Mouse (Mus musculus): ENCODE data around the gene Rad51b. TPM values are rescaled to one million over a fixed set of nuclear protein-coding genes. Genes with fewer than 3 reads are reported as not detected.

Rad51b gene
- total and polyA plus RNA-seq, 2 experiments from 2014 or later: 1.1 TPM

DNA sequence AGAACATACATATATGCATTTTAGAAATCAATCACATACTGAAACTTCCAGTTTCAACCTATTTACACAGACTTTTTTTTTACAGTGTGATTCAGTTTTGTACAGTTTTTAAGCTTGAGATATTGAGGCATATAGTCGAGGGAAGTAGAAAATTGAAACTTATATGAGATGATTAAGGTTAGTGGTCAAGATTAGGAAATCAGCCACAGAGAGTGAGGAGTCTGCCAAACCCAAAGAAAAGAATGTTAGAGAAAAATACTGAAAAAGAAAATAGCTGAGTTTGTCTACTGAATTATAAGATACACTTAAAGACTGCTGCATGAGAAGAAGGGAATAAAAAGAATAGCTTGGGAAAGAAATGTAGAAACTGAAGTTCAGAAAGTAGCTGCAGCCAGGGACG is 280.4 kb downstream of the Rad51b start:
- Histone ChIP-seq H3K4me2 (ENCODE audit: low read depth, low read length) (no peak overlapping the region), H3K4me3 (ENCODE audit: low read length) (no peak overlapping the region), H3K9ac (replicated peaks; ENCODE audit: low read length) (no peak overlapping the region), H3K9me3 (ENCODE audit: low read length) (no peaks in the 10 kb centered on the region), H3K27me3 (ENCODE audit: insufficient read depth, low read length) (no peaks in the 10 kb centered on the region), H3K27ac (no peak overlapping the region), H3K36me3 (ENCODE audit: insufficient read depth, low read length) (no peaks in the 10 kb centered on the region), H3K4me1 (ENCODE audit: insufficient read depth, low read length) (no peaks in the 10 kb centered on the region)
- TF ChIP-seq CTCF (IDR thresholded peaks at IDR 0.05; ENCODE audit: low read depth): no peak
- ATAC-seq (no peak), DNase-seq (ENCODE audit: low spot score) (no peak)
- 90% methylated on average over 2 of the region's 2 CpGs for WGBS

DNA sequence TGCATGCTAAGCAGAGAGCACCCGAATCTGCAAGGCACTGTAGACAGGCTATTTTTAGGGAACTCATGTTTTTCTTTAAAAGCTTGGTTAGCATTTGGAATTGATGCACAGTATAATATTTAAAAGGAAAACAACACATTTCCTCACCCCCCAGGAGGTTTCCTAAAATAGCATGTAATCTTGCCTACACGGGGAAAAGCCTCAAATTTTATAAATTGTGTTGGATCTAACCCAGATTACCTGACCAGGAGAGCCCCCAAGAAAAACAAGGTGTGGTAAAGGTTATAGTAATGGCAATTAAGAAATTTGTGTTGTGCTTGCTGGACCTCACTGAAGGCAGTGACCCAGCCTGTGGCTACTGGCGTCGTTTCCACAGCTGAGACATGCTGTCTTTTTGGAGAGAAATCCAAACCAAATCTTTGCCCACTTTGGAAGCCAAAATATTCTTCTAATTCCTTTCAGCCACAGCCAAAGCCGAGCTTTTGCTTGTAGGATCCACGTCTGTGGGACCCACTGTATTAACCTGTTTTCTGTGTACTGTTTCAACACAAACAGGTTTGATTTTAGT is 282.0 kb downstream of the Rad51b start:
- Histone ChIP-seq H3K27me3 (ENCODE audit: insufficient read depth, low read length) (no peaks in the 10 kb centered on the region), H3K4me3 (ENCODE audit: low read length) (no peak overlapping the region), H3K36me3 (ENCODE audit: insufficient read depth, low read length) (no peaks in the 10 kb centered on the region), H3K4me2 (ENCODE audit: low read depth, low read length) (no peak overlapping the region), H3K27ac (no peak overlapping the region), H3K4me1 (ENCODE audit: insufficient read depth, low read length) (no peaks in the 10 kb centered on the region), H3K9ac (replicated peaks; ENCODE audit: low read length) (no peak overlapping the region), H3K9me3 (ENCODE audit: low read length) (no peaks in the 10 kb centered on the region)
- TF ChIP-seq CTCF (IDR thresholded peaks at IDR 0.05; ENCODE audit: low read depth): no peak
- 70% methylated on average over 6 of the region's 6 CpGs for WGBS
- ATAC-seq (no peak), DNase-seq (ENCODE audit: low spot score) (no peak)

GRCm38 (mm10) chr12:79579837-79580236 is 282.8 kb downstream of the Rad51b start:
- Histone ChIP-seq H3K27ac (no peak overlapping the region), H3K4me3 (ENCODE audit: low read length) (no peak overlapping the region), H3K9me3 (ENCODE audit: low read length) (no peaks in the 10 kb centered on the region), H3K36me3 (ENCODE audit: insufficient read depth, low read length) (no peaks in the 10 kb centered on the region), H3K4me2 (ENCODE audit: low read depth, low read length) (no peak overlapping the region), H3K9ac (replicated peaks; ENCODE audit: low read length) (no peak overlapping the region), H3K4me1 (ENCODE audit: insufficient read depth, low read length) (no peaks in the 10 kb centered on the region), H3K27me3 (ENCODE audit: insufficient read depth, low read length) (no peaks in the 10 kb centered on the region)
- ATAC-seq: no peak
- 57% methylated on average over 6 of the region's 6 CpGs for WGBS
- TF ChIP-seq CTCF (IDR thresholded peaks at IDR 0.05; ENCODE audit: low read depth): no peak
- no peak for DNase-seq (ENCODE audit: low spot score)

DNA sequence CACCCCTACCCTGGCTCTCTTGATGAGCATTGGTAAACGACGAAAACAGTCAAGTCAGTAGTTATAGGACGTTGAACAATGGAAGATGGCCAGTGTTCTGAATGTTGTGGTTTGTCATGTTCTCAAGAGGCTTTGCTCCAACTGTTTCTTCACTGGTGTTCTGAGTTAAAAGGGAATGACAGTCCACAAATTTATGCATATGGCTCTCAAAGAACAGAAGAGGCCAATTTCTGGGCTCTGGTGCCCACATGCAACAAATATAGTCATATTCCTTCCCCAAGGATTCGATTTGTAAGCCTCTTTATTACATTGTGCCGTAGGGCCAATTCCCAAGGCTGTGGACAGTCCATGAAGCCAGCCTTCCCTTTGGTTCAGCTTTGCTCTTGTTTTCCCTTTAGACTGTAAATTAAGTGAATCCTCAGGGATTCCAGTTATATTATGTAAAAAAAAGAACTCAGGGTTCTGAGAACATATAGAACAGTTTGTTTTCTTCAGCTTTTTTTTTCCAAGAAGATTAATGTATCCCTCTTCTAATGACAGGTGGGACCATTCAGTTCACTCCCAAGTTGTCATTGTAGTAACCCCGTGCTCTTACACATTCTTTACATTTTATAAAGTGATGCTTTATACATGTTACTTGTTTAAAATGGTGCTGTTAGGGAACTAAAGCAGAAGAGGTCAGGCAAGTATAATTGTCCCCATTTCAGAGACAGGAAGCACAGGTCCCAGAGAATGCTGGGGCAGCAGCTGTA is 287.6 kb downstream of the Rad51b start:
- Histone ChIP-seq H3K4me2 (ENCODE audit: low read depth, low read length) (no peak overlapping the region), H3K4me3 (ENCODE audit: low read length) (no peak overlapping the region), H3K36me3 (ENCODE audit: insufficient read depth, low read length) (no peaks in the 10 kb centered on the region), H3K27ac (no peak overlapping the region), H3K9me3 (ENCODE audit: low read length) (no peaks in the 10 kb centered on the region), H3K27me3 (ENCODE audit: insufficient read depth, low read length) (no peaks in the 10 kb centered on the region), H3K9ac (replicated peaks; ENCODE audit: low read length) (no peak overlapping the region), H3K4me1 (ENCODE audit: insufficient read depth, low read length) (no peaks in the 10 kb centered on the region)
- TF ChIP-seq CTCF (IDR thresholded peaks at IDR 0.05; ENCODE audit: low read depth): no peak
- WGBS: 88% methylated on average over 6 of the region's 6 CpGs
- ATAC-seq: no peak
- no peak for DNase-seq (ENCODE audit: low spot score)

GRCm38 (mm10) chr12:79585336-79585735 is 288.3 kb downstream of the Rad51b start:
- DNase-seq (ENCODE audit: low spot score) (no peak), ATAC-seq (no peak)
- Histone ChIP-seq H3K9me3 (ENCODE audit: low read length) (no peaks in the 10 kb centered on the region), H3K4me3 (ENCODE audit: low read length) (no peak overlapping the region), H3K4me1 (ENCODE audit: insufficient read depth, low read length) (no peaks in the 10 kb centered on the region), H3K9ac (replicated peaks; ENCODE audit: low read length) (no peak overlapping the region), H3K27me3 (ENCODE audit: insufficient read depth, low read length) (no peaks in the 10 kb centered on the region), H3K4me2 (ENCODE audit: low read depth, low read length) (no peak overlapping the region), H3K36me3 (ENCODE audit: insufficient read depth, low read length) (no peaks in the 10 kb centered on the region), H3K27ac (no peak overlapping the region)
- 94% methylated on average over 2 of the region's 2 CpGs for WGBS
- TF ChIP-seq CTCF (IDR thresholded peaks at IDR 0.05; ENCODE audit: low read depth): no peak

GRCm38 (mm10) chr12:79588831-79589230 is 291.7 kb downstream of the Rad51b start:
- H3K9ac ChIP-seq (replicated peaks; ENCODE audit: low read length): no peak overlapping the region
- DNase-seq (ENCODE audit: low spot score) (no peak), ATAC-seq (no peak)
- no peak for TF ChIP-seq CTCF (IDR thresholded peaks at IDR 0.05; ENCODE audit: low read depth)
- H3K27ac ChIP-seq: no peak overlapping the region
- H3K4me3 ChIP-seq (ENCODE audit: low read length): no peak overlapping the region
- 95% methylated on average over 4 of the region's 4 CpGs for WGBS
- no peaks in the 10 kb centered on the region for H3K4me1 ChIP-seq (ENCODE audit: insufficient read depth, low read length)
- H3K27me3 ChIP-seq (ENCODE audit: insufficient read depth, low read length): no peaks in the 10 kb centered on the region
- no peak overlapping the region for H3K4me2 ChIP-seq (ENCODE audit: low read depth, low read length)
- no peaks in the 10 kb centered on the region for H3K9me3 ChIP-seq (ENCODE audit: low read length)
- no peaks in the 10 kb centered on the region for H3K36me3 ChIP-seq (ENCODE audit: insufficient read depth, low read length)

DNA sequence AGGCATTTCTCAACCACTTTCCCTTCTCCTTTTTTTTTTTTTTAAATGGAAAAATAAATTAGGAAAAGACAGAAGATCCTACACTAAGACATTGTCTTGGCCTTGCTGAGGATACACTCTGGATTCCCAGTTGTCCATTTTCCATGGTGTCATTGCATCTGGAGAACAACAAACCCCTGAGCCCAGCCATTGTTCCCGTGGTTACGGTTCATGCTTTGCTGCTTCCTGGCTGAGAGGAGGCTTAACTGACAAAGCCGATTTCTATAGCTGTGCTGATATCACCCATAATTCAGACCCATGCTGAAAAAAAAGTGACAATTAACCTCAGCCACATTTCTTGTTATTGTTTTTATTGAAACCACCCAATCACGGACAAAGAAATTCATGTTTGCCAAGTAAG is 295.1 kb downstream of the Rad51b start:
- WGBS: 25% methylated on average over 4 of the region's 4 CpGs
- no peak overlapping the region for H3K9ac ChIP-seq (replicated peaks; ENCODE audit: low read length)
- no peaks in the 10 kb centered on the region for H3K4me1 ChIP-seq (ENCODE audit: insufficient read depth, low read length)
- H3K27ac ChIP-seq: no peak overlapping the region
- ATAC-seq (no peak), DNase-seq (ENCODE audit: low spot score) (no peak)
- no peak for TF ChIP-seq CTCF (IDR thresholded peaks at IDR 0.05; ENCODE audit: low read depth)
- no peak overlapping the region for H3K4me3 ChIP-seq (ENCODE audit: low read length)
- no peaks in the 10 kb centered on the region for H3K36me3 ChIP-seq (ENCODE audit: insufficient read depth, low read length)
- no peaks in the 10 kb centered on the region for H3K27me3 ChIP-seq (ENCODE audit: insufficient read depth, low read length)
- H3K4me2 ChIP-seq (ENCODE audit: low read depth, low read length): no peak overlapping the region
- no peaks in the 10 kb centered on the region for H3K9me3 ChIP-seq (ENCODE audit: low read length)
